Mouse (Mus musculus) gastrocnemius, adult 2 months (tissue): ENCODE data around the gene Gimap8. TPM values are rescaled to one million over a fixed set of nuclear protein-coding genes. Genes with fewer than 3 reads are reported as not detected.

Experiments used
- DNase-seq: peaks from one replicate; pipeline ENCODE4 v3.0.0; 2022
- H3K27ac ChIP-seq: fragments of 200-600 bp; 2 replicates; pipeline ENCODE4 v1.8.1; 2022; ENCODE audit warnings: mild to moderate bottlenecking
- H3K4me3 ChIP-seq: fragments of 200-600 bp; 2 replicates; pipeline ENCODE4 v1.8.1; 2022; ENCODE audit warnings: mild to moderate bottlenecking, moderate library complexity
- CTCF ChIP-seq: fragments of 200-600 bp; IDR thresholded peaks from 2 replicates; pipeline ENCODE4 v1.8.1; 2022; ENCODE audit warnings: antibody characterized with exemption, mild to moderate bottlenecking, moderate library complexity
- intact Hi-C: fragments of 180-260 bp; cut with DNase I; formaldehyde crosslinking; loops from one replicate; pipeline ENCODE4 v1.15.1; 2025
- total RNA-seq, 2 experiments: library from RNA; stranded (reverse); gene quantifications; 2 replicates each; pipeline ENCODE4 v1.2.3; 2021

The Gimap8 gene
- total RNA-seq, 2 experiments from 2014 or later: 2.4 to 3.2 TPM

DNA sequence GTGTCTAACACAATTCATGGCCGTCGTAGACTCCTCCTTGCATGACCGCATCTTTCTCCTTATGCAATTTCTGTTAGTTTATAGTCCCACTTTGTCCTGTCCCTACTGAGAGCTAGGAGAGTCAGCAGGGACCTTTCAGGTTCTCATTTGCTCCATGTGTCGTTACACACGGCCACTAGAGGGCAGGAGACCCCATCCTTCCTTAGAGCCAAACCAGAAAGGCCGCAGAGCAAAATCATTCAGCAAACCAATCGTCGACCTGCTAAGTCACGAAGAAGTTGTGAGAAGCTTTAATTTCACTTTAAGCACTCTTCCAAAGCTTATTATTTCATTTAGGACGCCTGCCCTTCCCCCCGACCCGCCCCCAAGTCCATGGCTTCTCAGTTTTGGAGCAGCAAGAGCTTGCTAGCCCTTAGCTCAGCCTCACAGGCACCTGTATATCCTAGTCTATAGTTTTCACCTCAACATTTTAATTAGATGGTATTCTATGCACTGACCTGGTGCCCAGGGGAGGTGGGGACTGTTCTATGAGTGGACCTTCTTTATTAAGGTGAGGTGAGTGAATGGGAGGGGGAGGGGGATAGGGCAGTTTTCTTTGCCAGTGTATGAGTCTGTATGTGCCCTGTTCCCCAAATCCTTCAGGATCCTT, 1.2 kb upstream of the Gimap8 start:
- intact Hi-C loops: loop anchor here (1.0 to 2.0 kb wide), 2 partner anchors 127 to 467 kb away; no protein-coding TSS in a partner anchor
- Histone ChIP-seq H3K27ac (peak overlapping the region; percentile 57; the same call in 1 of the 2 replicates), H3K4me3 (peak overlapping the region; percentile 40)
- peak; percentile 78 for DNase-seq
- peak; percentile 97; the same call in 1 of the 2 replicates for TF ChIP-seq CTCF

DNA sequence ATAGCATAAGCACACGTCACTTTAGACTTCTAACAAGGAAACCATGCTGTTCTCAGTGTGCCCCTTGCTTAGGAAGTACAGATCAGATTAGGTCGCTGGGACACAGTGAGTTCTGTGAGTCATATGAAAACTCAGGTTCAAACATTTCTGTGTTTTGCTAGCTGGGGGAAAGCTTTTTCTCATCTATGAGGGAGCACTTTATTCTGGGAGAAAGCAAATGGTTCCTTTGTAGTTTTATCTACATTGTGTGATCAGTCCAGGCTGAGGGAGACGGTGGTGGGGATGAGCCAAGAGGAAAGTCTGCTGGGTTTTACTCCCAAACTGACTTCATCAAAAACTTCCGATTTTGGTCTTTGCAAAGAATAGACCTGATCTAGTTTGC, 734 bp upstream of the Gimap8 start:
- no peak overlapping the region for H3K27ac ChIP-seq
- DNase-seq: no peak
- TF ChIP-seq CTCF: no peak
- intact Hi-C loops: no loop called here
- no peak overlapping the region for H3K4me3 ChIP-seq

DNA sequence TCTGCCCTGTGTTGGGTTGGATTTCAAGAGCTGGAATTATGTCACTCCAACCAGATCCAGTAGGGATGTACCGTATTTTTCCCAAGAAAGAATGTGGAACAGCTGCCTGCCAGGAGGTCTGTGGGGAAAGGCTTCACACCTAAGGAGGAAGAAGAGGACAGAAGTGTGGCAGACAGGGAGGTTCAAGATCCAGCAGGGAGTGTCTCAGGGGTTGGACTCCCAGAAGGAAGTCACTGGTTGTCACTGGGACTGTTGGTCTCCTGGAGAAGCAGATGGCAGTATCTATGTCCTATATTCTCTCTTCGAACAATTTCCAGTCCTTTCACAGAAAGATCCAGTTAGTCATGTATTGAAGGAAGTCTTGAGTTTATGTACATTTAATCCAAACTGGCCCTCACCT, 577 bp downstream of the Gimap8 start:
- H3K4me3 ChIP-seq: peak overlapping the region; percentile 65
- no peak for TF ChIP-seq CTCF
- intact Hi-C loops: no loop called here
- peak overlapping the region; percentile 75 for H3K27ac ChIP-seq
- no peak for DNase-seq

DNA sequence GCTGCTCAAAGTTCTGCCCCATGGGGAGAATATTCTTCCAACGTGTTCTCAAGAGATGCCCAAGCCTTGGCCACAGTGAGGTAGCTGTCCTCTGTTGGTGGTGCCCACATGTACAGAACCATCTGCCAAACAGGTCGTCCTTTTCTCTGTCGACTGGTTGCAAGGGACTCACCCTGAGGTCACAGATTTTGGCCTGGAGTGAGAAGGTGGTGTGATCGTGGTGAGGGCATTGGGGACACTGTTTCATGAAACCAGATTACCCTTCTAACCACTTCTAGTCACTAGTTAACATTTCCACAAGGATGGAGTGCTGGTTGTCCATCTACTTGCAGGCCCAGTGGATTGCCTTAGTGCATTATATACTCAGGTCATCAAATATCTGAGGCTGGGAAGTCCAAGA, 1.7 kb downstream of the Gimap8 start:
- no peak for TF ChIP-seq CTCF
- Histone ChIP-seq H3K27ac (no peak overlapping the region), H3K4me3 (no peak overlapping the region)
- intact Hi-C loops: no loop called here
- DNase-seq: no peak

DNA sequence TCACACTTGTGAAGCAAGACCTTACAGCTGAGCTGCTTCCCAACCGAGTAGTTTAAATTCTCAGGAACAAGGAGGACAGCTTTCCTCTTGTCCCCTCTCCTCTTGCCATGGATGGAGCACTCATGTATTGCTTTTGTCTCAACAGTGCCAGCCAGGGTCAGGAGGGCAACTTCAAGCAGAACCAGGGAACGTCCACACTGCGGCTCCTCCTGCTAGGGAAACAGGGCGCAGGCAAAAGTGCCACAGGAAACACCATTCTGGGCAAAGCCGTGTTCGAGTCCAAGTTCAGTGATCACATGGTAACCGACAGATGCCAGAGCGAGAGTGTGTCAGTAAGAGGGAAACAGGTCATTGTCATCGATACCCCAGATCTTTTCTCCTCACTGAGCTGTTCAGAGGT, 3.0 kb downstream of the Gimap8 start:
- no peak for DNase-seq
- intact Hi-C loops: no loop called here
- TF ChIP-seq CTCF: no peak

DNA sequence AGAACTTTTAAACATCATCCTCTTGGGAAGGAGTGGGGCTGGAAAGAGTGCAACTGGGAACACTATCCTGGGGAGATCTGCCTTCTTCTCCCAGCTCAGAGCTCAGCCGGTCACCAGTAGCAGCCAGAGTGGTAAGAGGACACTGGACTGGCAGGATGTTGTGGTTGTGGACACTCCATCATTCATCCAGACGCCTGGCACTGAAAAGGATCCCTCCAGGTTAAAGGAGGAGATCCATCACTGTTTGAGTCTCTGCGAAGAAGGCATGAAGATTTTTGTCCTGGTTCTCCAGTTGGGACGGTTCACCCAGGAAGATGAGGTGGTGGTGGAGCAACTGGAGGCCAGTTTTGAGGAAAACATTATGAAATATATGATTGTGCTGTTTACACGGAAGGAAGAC, 11.7 kb downstream of the Gimap8 start:
- no peak for TF ChIP-seq CTCF
- intact Hi-C loops: no loop called here
- H3K27ac ChIP-seq: no peak overlapping the region
- no peak overlapping the region for H3K4me3 ChIP-seq
- DNase-seq: no peak

More for the DNA sequence above, 3.0 kb downstream of the Gimap8 start:
- Histone ChIP-seq H3K27ac (no peak overlapping the region), H3K4me3 (no peak overlapping the region)

DNA sequence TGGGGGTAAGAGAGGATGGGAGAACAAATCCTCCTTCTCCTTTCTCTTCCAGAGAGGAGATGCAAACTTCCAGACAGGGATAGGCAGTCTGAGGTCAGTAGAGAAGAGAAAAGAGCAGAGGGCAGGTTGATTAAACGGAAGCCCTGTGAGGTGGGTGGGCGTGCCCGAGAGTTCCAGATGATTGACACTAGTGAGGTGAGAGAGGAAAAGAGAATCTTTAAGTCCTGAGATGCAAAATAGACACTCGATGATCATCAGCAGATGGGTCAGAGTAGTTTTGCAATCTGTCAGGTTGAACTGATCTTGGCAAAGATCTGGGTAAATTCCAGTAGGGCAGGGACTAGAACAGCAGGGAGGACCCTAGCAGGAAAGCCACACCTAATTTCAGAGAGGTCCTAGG, 17.7 kb downstream of the Gimap8 start:
- no peak for TF ChIP-seq CTCF
- DNase-seq: no peak
- intact Hi-C loops: no loop called here
- Histone ChIP-seq H3K4me3 (no peak overlapping the region), H3K27ac (no peak overlapping the region)

DNA sequence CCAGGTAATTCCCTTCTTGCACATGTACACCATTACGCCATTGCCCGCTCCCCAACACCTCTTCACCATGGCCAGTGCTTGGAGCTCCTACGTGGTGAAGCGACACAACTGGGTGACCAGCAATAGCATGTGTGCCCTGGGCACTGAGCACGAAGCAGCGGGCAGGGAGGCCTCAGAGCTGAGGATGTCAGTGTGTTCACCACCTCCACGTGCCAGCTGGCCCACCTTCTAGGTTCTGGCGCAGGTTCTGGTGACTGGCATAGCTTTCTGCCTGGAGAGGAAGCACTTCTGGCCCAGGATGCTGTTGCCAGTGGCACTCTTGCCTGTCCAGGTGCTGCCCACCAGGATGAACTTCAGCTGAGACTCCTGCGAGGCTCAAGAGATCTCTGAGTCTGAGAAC, 18.4 kb downstream of the Gimap8 start:
- TF ChIP-seq CTCF: no peak
- no peak overlapping the region for H3K4me3 ChIP-seq
- intact Hi-C loops: no loop called here
- DNase-seq: no peak
- no peak overlapping the region for H3K27ac ChIP-seq

DNA sequence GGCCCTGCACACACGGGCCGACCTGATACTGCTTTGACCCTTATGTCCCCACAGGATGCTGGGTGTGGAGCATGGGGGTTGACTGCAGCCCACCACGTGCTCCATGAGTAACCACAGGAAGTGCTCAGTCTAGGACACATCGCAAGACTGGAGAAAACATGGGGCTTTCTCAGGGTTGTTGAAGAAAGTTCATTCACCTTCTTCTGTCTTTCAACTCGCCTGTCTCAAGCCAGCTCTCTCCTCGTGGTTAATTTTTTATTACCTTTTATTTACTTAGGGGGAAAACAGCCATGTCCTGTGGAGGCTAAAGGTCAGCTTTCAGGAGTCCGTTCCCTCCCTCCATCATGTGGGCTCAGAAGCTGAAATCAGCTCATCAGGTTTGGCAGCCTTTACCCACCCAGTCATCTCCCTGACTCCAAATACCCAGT, 19.1 kb downstream of the Gimap8 start:
- intact Hi-C loops: no loop called here
- no peak for DNase-seq
- no peak for TF ChIP-seq CTCF
- Histone ChIP-seq H3K4me3 (no peak overlapping the region), H3K27ac (no peak overlapping the region)

DNA sequence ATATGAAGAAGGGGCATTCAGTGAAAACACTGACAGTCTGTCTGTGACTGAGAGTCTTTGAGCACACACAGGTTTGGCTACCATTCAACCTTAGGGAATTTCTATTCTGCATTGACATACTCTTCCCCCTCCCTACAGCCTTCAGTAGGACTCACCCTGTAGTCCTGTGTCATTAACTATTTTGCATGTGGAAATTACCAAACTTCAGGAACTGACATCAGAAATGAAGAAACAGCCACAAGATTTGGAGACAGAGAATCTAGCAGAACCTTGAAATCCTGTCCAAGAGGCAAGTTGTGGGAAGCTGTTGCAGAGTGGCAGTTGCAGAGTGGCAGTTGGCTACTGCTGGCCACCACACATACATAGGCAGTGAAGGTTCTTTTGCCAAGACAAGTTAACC, 21.0 kb downstream of the Gimap8 start:
- Histone ChIP-seq H3K27ac (no peak overlapping the region), H3K4me3 (no peak overlapping the region)
- intact Hi-C loops: no loop called here
- no peak for TF ChIP-seq CTCF
- DNase-seq: no peak

DNA sequence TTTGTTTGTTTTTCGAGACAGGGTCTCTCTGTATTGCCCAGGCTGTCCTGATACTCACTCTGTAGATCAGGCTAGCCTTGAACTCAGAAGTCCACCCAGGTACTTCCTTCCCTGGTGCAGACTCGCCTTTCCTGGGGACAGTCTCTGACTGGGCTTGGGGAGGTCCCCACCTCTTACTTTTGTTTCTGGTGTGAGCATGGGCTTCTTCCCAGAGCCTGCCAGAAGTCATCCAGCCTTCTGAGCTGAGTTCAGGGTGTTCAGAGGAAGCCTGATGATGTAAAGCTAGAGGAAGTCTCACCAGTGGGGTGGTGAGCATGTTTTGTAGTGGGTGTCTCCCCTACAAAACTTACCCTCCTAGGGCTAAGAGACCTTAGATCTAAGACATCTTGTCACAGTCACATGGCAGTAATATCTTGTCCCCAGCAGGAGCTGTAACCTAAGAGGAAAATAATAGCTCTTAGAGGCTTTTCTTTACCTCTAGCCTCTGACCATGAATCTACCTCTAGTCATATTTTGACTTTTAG, 22.5 kb downstream of the Gimap8 start:
- TF ChIP-seq CTCF: no peak
- Histone ChIP-seq H3K27ac (no peak overlapping the region), H3K4me3 (no peak overlapping the region)
- DNase-seq: no peak
- intact Hi-C loops: no loop called here

DNA sequence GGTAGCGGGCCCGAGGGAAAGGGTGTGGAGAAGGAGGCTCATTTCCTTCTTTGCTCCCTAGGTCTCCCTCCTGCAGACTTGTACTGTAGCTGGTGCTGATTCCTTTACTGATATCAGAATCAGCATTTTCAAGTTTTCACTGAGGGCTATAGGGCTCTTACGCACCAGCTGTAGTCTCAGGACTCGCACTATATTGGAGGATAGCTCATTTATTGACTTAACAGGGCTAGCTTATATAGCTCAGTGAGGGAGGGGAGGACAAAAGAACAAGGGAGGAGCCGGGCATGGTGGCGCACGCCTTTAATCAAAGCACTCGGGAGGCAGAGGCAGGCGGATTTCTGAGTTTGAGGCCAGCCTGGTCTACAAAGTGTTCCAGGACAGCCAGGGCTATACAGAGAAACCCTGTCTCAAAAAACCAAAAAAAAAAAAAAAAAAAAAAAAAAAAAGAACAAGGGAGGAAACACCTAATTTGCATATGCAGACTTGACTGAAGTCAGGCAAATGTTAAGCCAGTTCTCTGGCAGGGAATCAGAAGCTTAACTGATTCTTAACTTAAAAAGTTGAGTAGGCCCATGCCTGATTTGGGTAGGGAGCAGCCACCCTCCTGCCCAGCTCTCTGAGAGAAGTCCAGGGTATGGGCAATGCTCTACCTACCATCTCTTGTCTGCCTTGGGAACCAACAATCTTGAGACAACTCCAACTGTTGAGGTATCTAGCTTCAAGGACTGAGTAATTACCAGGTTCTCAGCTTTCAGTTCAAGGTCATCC, 27.4 kb downstream of the Gimap8 start:
- intact Hi-C loops: no loop called here
- DNase-seq: no peak
- no peak for TF ChIP-seq CTCF
- H3K27ac ChIP-seq: no peak overlapping the region
- no peak overlapping the region for H3K4me3 ChIP-seq

DNA sequence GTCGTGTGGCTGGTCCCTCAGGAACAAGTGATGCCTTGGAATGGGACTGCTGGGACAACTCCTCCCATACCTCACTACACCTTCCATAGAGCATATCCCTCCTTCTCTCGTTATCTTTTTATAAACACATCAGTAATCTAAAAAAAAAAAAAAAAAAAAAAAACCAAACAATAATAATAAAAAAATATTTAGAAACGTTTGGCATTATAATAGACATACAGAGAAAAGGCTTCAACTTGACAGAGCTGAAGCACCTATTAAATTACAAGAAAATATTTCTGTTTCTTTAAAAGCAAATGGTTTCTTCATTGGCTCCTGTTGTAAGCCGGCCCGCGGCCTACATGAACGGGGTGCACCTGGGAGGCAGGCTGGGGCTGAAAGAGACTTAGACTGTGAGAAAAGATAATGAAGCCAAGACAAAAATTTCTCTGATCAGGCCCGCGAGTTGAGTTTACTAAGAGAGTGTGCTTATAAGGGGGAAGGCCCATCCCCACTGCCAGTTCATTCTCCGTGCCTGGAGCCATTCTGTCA, 28.4 kb downstream of the Gimap8 start:
- no peak for TF ChIP-seq CTCF
- Histone ChIP-seq H3K27ac (peak overlapping the region; percentile 75), H3K4me3 (peak overlapping the region; percentile 66)
- intact Hi-C loops: no loop called here
- DNase-seq: no peak
